ENCODE assay signal across 36 mouse cellular contexts in the genomic region with DNA sequence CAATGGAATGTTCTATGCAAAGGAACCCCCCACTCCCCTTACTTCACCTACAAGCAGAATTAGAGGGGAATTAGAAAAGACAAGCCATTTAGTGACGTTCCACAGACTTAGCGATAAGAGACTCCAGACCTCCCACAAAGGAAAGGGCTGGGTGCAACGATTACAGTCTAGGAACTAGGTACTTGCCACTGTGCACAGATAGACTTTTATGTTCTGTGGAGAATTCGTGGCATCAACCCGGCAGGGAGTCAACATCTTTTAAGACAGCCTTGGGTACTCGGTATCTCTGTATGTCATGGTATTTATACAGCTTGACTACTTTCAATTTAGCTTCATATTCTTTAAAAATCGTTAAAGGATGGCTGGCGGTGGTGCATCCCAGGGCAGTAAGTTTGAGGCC. TPM values are rescaled to one million over a fixed set of nuclear protein-coding genes. Genes with fewer than 3 reads are reported as not detected.
"Had no signal": no experiment of that assay in that cellular context is flagged by ENCODE, and none has a peak within 500 bp of the region (broad histone marks: within the 10 kb centered on the region; RNA-seq: fewer than 3 reads in every experiment).

No protein-coding gene starts in this region.

- DNase-seq: left cerebral cortex, postnatal 4 days; liver; liver, embryonic 13.5 days; liver, postnatal 0 days; lung, adult 18-20 months; lung, adult 2 months; lung, embryonic 14.5 days; lung, postnatal 10 days; lung, postnatal 14 days; lung, postnatal 36 days; lung, postnatal 4 days; midbrain, embryonic 14.5 days had no signal

- H3K4me3 ChIP-seq: limb, embryonic 10.5 days; limb, embryonic 12.5 days; limb, embryonic 13.5 days; limb, embryonic 15.5 days; liver, embryonic 12.5 days; liver, embryonic 13.5 days; liver, embryonic 15.5 days; lung, embryonic 15.5 days; megakaryocyte, embryonic 14.5 days; midbrain, embryonic 10.5 days; midbrain, embryonic 12.5 days; midbrain, embryonic 13.5 days; midbrain, embryonic 15.5 days; myocyte; neural tube, embryonic 12.5 days had no signal

- H3K36me3 ChIP-seq: limb, embryonic 13.5 days had no signal

- H3K27me3 ChIP-seq: limb, embryonic 12.5 days; limb, embryonic 13.5 days; limb, embryonic 15.5 days; liver, embryonic 13.5 days; liver, embryonic 15.5 days; lung, embryonic 15.5 days; megakaryocyte, embryonic 14.5 days; neural tube, embryonic 12.5 days had no signal

- H3K27ac ChIP-seq: limb, embryonic 10.5 days; limb, embryonic 12.5 days; limb, embryonic 13.5 days; limb, embryonic 15.5 days; liver, embryonic 12.5 days; liver, embryonic 13.5 days; liver, embryonic 14.5 days; liver, embryonic 15.5 days; lung, embryonic 15.5 days; macrophage; midbrain, embryonic 10.5 days; midbrain, embryonic 12.5 days; midbrain, embryonic 13.5 days; midbrain, embryonic 15.5 days; neural tube, embryonic 12.5 days had no signal

- H3K9me3 ChIP-seq: limb, embryonic 10.5 days; limb, embryonic 12.5 days; limb, embryonic 13.5 days; limb, embryonic 15.5 days; liver, embryonic 12.5 days; liver, embryonic 13.5 days; liver, embryonic 15.5 days; lung, embryonic 15.5 days; megakaryocyte, embryonic 14.5 days; midbrain, embryonic 10.5 days; midbrain, embryonic 12.5 days; midbrain, embryonic 13.5 days; midbrain, embryonic 15.5 days; neural tube, embryonic 12.5 days had no signal

RNA-seq across cellular contexts. Expression of a gene that starts 54.7 kb away (rescaled TPM):
- total RNA-seq: left cerebral cortex, postnatal 25 days; megakaryocyte progenitor cell, adult 5-6 weeks; megakaryocyte, adult 5-6 weeks; megakaryocyte-erythroid progenitor cell, adult 5-6 weeks; midbrain, postnatal 0 days; monocyte, adult 5-6 weeks had no signal
- polyA plus RNA-seq: liver, embryonic 11.5 days; liver, embryonic 14.5 days; macrophage; midbrain, embryonic 10.5 days; midbrain, embryonic 12.5 days; midbrain, embryonic 14.5 days; midbrain, embryonic 15.5 days; midbrain, embryonic 16.5 days; midbrain, postnatal 0 days had no signal
